Mouse (Mus musculus): ENCODE measurements around the gene Rtl10.
"Not testable (repeated sequence)": the region's sequence is repeated elsewhere in the genome, so short reads cannot be mapped to it uniquely, and the experiment has no call there.

Rtl10 gene

DNA sequence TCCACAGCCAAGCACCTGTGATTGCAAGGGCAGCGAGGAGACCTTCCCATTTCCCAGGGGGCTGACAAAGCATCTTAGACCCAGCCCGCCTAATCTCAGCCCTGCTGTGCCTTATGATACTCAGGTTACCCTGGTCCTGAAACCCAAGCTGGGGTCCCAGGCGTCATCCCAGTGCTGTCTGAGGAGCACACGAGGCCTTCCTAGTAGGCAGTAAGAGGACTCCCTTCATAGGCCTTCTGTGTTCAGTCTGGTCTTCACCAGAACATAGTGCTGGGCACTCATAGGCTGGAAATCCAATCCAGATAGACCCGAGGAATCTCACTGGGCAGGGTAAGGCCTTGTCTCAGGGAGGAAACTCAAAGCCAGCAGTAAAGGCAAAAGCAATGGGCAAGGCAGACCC, 14.9 kb upstream of the Rtl10 start:
- DNase-seq (ENCODE audit: low spot score), result no peak

GRCm38 (mm10) chr16:18484386-18484785, 14.3 kb upstream of the Rtl10 start:
- DNase-seq (ENCODE audit: low spot score), result no peak

DNA sequence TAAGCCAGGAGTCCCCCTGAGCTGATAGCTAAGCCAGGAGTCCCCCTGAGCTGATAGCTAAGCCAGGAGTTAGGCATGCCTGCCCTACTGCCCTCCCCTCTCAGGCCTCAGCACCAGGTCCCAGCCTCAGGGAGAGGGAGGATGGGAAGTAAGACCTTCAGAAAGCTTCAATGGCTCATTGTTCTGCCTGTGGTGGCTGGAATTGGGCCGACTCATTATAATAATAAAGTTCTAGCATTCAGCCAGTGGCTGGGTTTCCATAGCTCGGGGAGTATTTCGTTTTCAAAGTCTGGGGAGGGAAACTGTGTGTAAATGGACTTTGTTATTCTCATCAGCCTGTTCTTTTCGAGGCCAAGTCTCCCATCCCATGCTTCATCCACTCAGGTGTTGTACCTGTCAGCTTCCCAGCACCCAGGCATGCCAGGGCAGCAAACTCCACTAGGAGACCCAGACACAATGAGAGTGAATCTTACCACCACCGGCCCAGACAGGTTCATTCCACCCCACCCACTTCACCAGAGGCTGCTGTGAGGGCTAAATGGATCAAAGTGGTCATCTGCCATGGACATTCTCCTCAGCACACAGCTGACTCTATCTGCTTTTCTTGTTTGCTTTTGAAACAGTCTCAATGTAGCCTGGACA, 13.8 kb upstream of the Rtl10 start:
- DNase-seq (ENCODE audit: low spot score), result no peak

DNA sequence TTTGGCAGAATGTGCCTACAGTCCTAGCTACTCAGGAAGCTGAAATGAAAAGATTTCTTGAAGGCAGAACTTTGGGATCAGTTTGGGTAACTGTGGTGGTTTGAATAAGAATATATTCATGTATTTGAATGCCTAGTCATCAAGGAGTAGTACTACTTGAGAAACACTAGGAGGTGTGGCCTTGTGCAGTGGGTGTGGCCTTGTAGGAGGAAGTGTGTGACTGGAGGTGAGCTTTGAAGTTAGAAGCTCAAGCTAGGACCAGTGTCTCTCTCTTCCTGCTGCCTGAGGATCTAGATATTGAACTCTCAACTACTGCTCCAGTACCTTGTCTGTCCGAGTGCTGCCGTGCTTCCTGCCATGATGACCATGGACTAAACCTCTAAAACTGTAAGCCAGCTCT, 12.6 kb upstream of the Rtl10 start:
- no peak for DNase-seq (ENCODE audit: low spot score)

GRCm38 (mm10) chr16:18490281-18490680, 8.4 kb upstream of the Rtl10 start:
- DNase-seq (ENCODE audit: low spot score), result no peak

DNA sequence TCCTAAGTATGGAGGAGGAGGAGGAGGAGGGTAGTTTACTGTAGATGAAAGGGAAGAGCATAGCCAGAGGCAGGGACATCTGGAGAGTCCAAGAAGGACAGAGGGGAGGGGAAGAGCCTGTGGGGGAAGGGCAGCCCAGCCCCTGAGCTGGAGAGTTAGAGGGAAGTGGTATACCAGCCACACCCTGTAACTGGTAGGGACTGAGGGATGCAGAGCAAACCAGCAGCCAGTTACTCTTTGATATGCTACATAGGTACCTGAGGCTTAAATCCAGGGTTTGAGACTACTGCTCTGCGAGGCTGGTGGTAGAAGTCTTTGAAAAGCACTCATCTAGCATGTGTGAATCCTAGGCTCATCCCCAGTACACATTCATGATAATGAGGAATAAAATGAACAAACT, 7.8 kb upstream of the Rtl10 start:
- DNase-seq (ENCODE audit: low spot score), result no peak

- DNase-seq (ENCODE audit: low spot score), result no peak
Observed at GRCm38 (mm10) chr16:18497865-18498515, 711 bp upstream of the Rtl10 start.

GRCm38 (mm10) chr16:18498996-18499395, 295 bp downstream of the Rtl10 start:
- no peak for DNase-seq (ENCODE audit: low spot score)

- no peak for DNase-seq (ENCODE audit: low spot score)
Observed at GRCm38 (mm10) chr16:18501531-18501930, 2.8 kb downstream of the Rtl10 start.

DNA sequence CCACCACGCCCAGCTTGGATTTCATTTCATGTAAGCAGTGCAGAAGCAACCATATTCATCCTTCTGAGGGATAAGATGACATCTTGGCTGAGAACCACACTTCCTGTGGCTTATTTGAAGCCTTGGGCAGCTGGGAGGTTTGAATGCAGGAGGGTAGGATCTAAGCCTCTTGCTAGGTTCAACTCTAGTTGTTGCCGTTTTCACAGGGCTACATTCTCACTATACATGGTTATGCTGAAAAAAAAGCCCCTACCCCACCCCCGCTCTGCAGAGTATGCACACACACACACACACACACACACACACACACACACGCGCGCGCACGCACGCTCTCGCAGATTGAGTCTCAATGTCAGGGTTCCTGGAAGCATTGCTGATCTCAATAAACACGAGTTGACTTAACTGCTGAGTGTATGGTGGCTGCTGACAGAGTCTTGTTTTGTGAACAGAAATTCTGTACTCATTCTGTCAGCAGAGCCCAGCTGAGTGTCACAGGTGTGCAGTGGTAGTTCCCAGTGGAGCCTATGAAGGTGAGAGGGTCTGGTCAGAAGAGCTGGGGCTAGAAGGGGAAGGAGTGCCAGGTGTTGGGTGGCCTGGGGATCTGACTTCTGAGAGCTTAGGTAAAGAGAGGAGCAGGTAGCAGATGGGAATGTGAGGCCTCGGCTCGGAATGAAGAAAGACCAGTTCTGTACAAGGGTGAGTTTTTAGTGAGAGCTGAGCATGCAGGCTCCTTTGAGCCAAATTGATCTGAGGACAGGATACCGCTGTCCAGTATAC, 5.1 kb downstream of the Rtl10 start:
- DNase-seq (ENCODE audit: low spot score), result no peak

- DNase-seq (ENCODE audit: low spot score), result no peak
Observed at GRCm38 (mm10) chr16:18506524-18507199, 8.0 kb downstream of the Rtl10 start.

GRCm38 (mm10) chr16:18507200-18507549, 8.5 kb downstream of the Rtl10 start:
- DNase-seq (ENCODE audit: low spot score), result no peak

DNA sequence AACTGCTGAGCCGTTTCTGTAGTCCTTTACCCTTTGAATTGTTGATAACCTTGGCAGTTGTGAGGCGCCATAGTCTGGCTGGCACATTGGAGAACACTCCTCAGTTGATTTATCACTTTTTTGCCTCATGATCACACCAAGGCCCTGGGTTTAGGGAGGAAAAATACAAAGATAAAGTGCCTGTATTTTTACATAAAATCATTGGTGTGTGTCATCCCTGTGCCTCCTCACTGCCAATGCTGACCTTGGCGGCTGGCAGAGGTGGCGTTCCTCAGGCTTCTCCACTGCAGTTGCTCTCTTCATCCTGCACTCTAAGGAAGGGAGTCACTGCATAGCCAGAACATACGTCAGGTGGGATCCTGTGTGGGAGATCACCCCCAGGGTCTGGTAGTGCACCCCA, 13.0 kb downstream of the Rtl10 start:
- DNase-seq (ENCODE audit: low spot score), result no peak

DNA sequence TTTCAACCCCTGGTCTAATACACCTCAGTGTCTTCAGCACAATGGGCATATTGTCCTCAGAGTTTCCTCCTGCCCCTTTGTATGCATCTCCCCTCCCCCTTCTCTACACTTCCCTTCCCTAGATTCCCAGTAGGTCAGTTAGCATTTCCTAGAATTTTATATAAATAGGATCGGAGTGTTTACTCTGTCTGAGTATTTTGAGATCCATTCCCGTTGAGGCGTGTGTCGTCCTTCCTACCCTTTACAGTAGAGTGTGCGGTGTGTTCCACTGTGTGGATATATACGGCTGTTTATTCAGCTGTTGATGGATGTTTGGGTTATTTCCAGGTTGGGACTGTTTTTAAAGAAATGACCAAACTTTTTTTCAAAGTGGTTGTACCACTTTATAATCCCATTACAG, 14.8 kb downstream of the Rtl10 start:
- DNase-seq (ENCODE audit: low spot score), result no peak

GRCm38 (mm10) chr16:18518091-18518490, 19.4 kb downstream of the Rtl10 start:
- DNase-seq (ENCODE audit: low spot score), result no peak

DNA sequence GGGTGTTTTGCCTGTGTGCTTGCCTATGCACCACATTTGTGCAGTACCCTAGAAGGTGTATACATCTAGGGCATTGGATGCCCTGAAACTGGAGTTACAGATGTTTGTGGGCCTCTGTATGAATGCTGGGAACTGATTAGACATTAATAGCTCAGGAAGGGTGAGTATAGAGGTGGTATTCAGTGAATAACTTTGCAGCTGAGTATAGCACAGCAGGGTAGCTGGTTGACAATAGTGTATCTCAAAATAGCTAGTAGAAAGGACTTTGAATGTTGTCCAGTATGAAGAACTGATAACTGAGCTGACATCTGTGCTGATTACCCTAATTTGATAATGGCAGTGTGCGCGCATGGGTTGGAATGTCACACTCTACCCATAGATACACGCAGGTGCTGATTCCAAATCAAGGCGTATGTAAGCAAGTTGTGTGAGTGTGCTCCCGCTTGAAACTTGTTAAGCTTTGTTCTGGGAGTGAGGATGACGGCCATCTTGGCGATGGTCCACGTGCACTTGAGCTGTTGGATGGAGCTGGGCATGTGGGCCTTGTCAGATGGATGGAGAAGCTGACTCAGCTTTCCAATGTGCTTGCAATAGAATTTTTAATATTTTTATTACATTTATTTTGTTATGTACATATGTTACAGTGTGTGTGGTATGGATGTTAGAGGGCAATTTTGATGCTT, 25.0 kb downstream of the Rtl10 start:
- no peak for DNase-seq (ENCODE audit: low spot score)

DNA sequence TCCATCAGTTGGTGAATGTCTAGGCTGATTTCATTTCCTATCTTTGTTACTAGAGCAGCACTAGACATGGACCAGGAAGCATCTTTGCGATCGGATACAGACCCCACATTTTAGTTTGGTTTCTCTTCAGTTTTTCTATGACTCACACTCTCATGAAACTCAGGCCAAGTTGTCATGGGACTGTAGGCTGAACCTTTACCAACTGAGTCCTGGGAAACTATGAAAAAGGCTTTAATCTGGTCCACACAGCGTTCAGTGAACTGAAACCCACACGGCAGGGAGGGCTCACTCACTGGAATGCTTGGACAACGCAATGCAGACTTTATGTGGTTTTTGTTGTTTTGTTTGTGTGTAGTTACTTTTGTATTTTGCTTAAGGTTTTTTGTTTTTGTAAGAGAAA, 30.0 kb downstream of the Rtl10 start:
- no peak for DNase-seq (ENCODE audit: low spot score)

DNA sequence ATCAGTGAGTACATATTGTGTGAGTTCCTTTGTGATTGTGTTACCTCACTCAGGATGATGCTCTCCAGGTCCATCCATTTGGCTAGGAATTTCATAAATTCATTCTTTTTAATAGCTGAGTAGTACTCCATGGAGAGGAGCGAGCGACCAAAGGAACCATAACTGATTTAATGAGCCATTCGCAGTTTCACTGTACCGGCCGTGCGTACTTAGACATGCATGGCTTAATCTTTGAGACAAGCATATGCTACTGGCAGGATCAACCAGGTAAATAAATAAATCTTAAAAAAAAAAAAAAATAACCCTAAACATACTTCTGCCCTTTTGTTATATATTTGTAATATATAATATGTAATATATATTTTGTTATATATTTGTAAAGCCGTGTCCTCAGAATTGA, 34.4 kb downstream of the Rtl10 start:
- DNase-seq (ENCODE audit: low spot score), result not testable (repeated sequence)

DNA sequence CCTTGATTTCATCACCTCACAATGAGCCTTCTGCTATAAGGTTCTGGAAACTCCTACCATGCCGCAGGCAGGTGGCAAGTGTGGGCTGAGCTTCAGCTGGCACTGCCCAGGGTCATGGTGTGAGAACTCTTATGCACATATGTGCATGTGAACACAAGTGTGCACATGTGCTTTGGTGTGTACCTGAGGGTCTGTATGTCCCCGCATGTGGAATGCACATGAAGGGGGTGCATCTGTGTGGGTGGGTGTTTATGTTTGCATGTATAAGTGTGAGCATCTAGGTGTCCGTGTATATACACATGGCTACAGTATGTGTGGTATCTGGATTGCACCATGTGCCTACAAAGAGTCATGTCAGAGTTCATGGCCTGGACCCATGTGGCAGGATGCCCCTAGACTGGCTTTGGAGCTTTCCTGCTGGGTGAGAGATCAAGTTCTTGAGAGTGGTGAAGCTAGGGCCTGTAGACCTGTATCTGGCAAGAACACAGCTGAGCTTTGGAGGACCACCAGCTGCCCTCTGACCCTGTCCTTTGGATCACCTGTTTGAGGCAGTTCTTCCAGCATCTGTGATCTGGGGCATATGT, 38.8 kb downstream of the Rtl10 start:
- DNase-seq (ENCODE audit: low spot score), result no peak

DNA sequence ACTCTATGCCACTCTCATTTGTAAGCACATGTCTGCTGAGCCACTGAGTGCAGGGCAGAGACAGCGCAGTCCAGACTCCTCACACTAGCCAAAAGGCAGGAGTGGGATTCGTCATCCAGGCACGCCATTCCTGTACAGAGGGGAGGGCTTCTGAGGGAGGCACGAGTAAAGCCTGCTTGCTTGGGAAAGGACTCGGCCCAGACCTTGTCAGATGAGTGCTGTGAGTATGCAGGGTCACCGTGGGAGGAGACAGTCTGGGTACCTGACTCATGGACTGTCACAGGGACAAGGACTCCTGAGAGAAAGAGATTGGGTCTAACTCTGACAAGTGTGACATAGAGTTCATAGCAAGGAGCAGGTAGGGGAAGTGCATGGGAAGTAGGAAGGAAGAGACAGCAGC, 40.6 kb downstream of the Rtl10 start:
- DNase-seq (ENCODE audit: low spot score), result no peak

- no peak for DNase-seq (ENCODE audit: low spot score)
Observed at GRCm38 (mm10) chr16:18543151-18543829, 44.6 kb downstream of the Rtl10 start.

Data from yolk sac, embryonic 10.5 days (tissue).